Mouse (Mus musculus): ENCODE results near the gene Pacs2. TPM values are rescaled to one million over a fixed set of nuclear protein-coding genes. Genes with fewer than 3 reads are reported as not detected.

Pacs2 gene
- polyA plus RNA-seq, 1 experiment from 2014 or later = 14.3 TPM

- Histone ChIP-seq H3K27me3 (replicated peaks; ENCODE audit: low read depth, poor library complexity, severe bottlenecking) (no peaks in the 10 kb centered on the region), H3K36me3 (replicated peaks) (peaks cover 78% of the 10 kb centered on the region), H3K4me3 (no peak overlapping the region), H3K4me1 (peaks cover 41% of the 10 kb centered on the region), H3K9me3 (peaks cover 6% of the 10 kb centered on the region; the same call in 1 of the 2 replicates), H3K27ac (replicated peaks) (no peak overlapping the region)
- WGBS = 67% methylated on average over 6 of the region's 6 CpGs
- peak; percentile 59 for DNase-seq (ENCODE audit: low spot score)
Observed at GRCm38 (mm10) chr12:113102461-113102860, 88.2 kb downstream of the Pacs2 start.

DNA sequence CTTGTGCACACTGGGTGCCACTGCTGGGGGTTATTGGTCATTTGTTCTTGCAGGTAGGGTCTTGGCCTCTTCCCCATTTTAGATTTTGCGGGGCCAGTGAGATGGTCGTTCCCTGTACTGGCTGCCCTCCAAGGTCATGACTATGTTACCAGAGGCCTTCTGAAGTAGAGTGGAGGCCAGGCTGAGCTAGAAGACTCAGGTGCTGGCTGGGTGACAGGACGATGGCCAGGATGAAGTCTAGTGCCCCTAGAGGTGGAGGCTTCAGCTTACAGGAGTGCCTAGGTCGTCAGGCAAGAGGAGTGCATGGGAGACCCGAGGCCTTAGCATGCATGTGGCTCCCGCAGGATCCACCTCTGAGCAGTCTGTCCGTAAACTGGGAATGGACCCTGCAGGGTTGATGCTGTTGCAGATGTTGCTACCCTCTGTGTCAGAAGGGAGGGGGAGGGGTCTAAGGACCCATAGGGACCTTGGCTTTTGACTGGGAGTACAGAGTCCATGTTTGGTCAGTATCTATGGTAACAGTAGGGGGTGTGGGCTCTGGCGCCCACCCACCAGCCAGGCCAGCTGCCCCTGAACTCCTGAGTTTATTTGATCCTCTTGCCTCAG is 89.6 kb downstream of the Pacs2 start:
- Histone ChIP-seq H3K27ac (replicated peaks) (no peak overlapping the region), H3K9me3 (peaks cover 6% of the 10 kb centered on the region; the same call in 1 of the 2 replicates), H3K36me3 (replicated peaks) (peaks cover 87% of the 10 kb centered on the region), H3K4me3 (no peak overlapping the region), H3K4me1 (peaks cover 37% of the 10 kb centered on the region), H3K27me3 (replicated peaks; ENCODE audit: low read depth, poor library complexity, severe bottlenecking) (no peaks in the 10 kb centered on the region)
- DNase-seq (ENCODE audit: low spot score) = no peak
- 88% methylated on average over 8 of the region's 8 CpGs for WGBS

GRCm38 (mm10) chr12:113106386-113106785 is 92.1 kb downstream of the Pacs2 start:
- H3K27me3 ChIP-seq (replicated peaks; ENCODE audit: low read depth, poor library complexity, severe bottlenecking) = no peaks in the 10 kb centered on the region
- no peak overlapping the region for H3K4me3 ChIP-seq
- H3K27ac ChIP-seq (replicated peaks) = no peak overlapping the region
- DNase-seq (ENCODE audit: low spot score) = no peak
- WGBS = 93% methylated on average over 6 of the region's 6 CpGs
- H3K4me1 ChIP-seq = peaks cover 14% of the 10 kb centered on the region
- peaks cover 6% of the 10 kb centered on the region; the same call in 1 of the 2 replicates for H3K9me3 ChIP-seq
- H3K36me3 ChIP-seq (replicated peaks) = peaks cover 79% of the 10 kb centered on the region

GRCm38 (mm10) chr12:113107431-113108124 is 93.3 kb downstream of the Pacs2 start:
- Histone ChIP-seq H3K27ac (replicated peaks) (no peak overlapping the region), H3K9me3 (peaks cover 6% of the 10 kb centered on the region; the same call in 1 of the 2 replicates), H3K4me3 (no peak overlapping the region), H3K36me3 (replicated peaks) (peaks cover 79% of the 10 kb centered on the region), H3K4me1 (peaks cover 10% of the 10 kb centered on the region), H3K27me3 (replicated peaks; ENCODE audit: low read depth, poor library complexity, severe bottlenecking) (no peaks in the 10 kb centered on the region)
- DNase-seq (ENCODE audit: low spot score) = no peak
- 88% methylated on average over 4 of the region's 4 CpGs for WGBS

DNA sequence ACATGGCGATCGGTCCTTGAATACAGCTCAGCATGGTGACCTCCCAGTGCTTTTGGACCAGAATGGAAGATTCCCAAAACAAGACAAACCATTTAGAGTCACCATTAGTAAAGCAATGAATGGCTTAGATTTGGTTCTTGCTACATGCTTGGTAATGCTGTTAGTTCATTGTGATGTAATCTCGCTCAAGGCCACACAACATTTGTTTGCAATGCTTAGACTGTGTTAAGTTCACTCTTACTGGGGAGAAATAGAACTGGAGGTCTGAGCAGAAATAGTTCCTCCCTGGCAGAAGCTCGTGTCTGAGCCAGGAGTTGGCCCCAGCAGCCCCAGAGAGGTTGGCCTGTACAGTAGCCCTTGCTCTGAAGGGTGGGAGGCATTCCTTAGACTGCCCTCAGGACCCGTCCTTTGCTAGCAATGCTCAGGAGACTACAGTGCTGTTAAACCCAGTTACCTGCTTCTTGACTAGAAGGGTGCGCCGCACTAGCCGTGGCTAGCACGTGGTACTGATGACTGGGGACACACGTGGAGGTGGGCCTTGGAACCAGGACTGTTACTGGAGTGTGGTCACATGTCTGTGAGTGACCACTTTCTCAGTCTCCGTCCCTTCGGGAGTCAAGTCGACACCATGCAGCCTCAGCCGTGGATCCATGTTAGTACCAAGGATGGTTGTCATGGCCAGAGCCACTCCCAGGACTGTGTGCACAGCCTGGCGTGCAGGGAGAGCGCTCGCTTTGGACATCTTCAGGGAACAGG is 94.4 kb downstream of the Pacs2 start:
- WGBS = 86% methylated on average over 17 of the region's 17 CpGs
- Histone ChIP-seq H3K27ac (replicated peaks) (no peak overlapping the region), H3K9me3 (peaks cover 6% of the 10 kb centered on the region; the same call in 1 of the 2 replicates), H3K36me3 (replicated peaks) (peaks cover 79% of the 10 kb centered on the region), H3K4me3 (no peak overlapping the region), H3K4me1 (peaks cover 6% of the 10 kb centered on the region), H3K27me3 (replicated peaks; ENCODE audit: low read depth, poor library complexity, severe bottlenecking) (no peaks in the 10 kb centered on the region)
- DNase-seq (ENCODE audit: low spot score) = no peak

DNA sequence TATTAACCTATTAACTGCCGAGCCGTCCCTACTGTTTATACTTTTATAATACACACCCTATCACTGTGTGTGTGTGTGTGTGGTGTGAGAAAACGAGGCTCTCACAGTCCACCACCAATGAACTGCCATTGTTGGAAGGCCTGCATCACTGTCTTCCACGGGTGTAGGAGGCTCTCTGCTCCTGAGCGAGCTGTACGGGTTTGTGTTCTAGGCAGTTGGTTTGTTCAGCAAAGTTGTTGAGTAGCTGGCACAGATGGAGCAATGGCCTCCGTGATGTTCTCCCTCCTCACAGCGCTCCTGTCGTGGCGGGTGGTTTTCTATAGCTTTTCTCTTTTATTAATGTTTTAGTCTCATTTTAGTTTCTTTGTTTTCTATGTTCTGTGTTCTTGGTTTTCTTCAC is 95.5 kb downstream of the Pacs2 start:
- peaks cover 6% of the 10 kb centered on the region; the same call in 1 of the 2 replicates for H3K9me3 ChIP-seq
- H3K4me1 ChIP-seq = 0 out of 2 replicates have a peak, but pooled peaks cover 3% of the 10 kb centered on the region
- DNase-seq (ENCODE audit: low spot score) = no peak
- H3K27ac ChIP-seq (replicated peaks) = no peak overlapping the region
- H3K36me3 ChIP-seq (replicated peaks) = peaks cover 79% of the 10 kb centered on the region
- H3K27me3 ChIP-seq (replicated peaks; ENCODE audit: low read depth, poor library complexity, severe bottlenecking) = no peaks in the 10 kb centered on the region
- no peak overlapping the region for H3K4me3 ChIP-seq
- WGBS = 90% methylated on average over 10 of the region's 10 CpGs

- Histone ChIP-seq H3K27ac (replicated peaks) (no peak overlapping the region), H3K9me3 (no peaks in the 10 kb centered on the region), H3K4me1 (no peaks in the 10 kb centered on the region), H3K36me3 (replicated peaks) (peaks cover 89% of the 10 kb centered on the region), H3K27me3 (replicated peaks; ENCODE audit: low read depth, poor library complexity, severe bottlenecking) (no peaks in the 10 kb centered on the region), H3K4me3 (no peak overlapping the region)
- no peak for DNase-seq (ENCODE audit: low spot score)
- 92% methylated on average over 4 of the region's 4 CpGs for WGBS
Observed at GRCm38 (mm10) chr12:113114141-113114540, 99.8 kb downstream of the Pacs2 start.

GRCm38 (mm10) chr12:113114856-113115538 is 100.7 kb downstream of the Pacs2 start:
- no peak overlapping the region for H3K27ac ChIP-seq (replicated peaks)
- no peaks in the 10 kb centered on the region for H3K27me3 ChIP-seq (replicated peaks; ENCODE audit: low read depth, poor library complexity, severe bottlenecking)
- no peaks in the 10 kb centered on the region for H3K9me3 ChIP-seq
- DNase-seq (ENCODE audit: low spot score) = no peak
- H3K4me1 ChIP-seq = no peaks in the 10 kb centered on the region
- peaks cover 90% of the 10 kb centered on the region for H3K36me3 ChIP-seq (replicated peaks)
- no peak overlapping the region for H3K4me3 ChIP-seq
- 87% methylated on average over 16 of the region's 16 CpGs for WGBS

DNA sequence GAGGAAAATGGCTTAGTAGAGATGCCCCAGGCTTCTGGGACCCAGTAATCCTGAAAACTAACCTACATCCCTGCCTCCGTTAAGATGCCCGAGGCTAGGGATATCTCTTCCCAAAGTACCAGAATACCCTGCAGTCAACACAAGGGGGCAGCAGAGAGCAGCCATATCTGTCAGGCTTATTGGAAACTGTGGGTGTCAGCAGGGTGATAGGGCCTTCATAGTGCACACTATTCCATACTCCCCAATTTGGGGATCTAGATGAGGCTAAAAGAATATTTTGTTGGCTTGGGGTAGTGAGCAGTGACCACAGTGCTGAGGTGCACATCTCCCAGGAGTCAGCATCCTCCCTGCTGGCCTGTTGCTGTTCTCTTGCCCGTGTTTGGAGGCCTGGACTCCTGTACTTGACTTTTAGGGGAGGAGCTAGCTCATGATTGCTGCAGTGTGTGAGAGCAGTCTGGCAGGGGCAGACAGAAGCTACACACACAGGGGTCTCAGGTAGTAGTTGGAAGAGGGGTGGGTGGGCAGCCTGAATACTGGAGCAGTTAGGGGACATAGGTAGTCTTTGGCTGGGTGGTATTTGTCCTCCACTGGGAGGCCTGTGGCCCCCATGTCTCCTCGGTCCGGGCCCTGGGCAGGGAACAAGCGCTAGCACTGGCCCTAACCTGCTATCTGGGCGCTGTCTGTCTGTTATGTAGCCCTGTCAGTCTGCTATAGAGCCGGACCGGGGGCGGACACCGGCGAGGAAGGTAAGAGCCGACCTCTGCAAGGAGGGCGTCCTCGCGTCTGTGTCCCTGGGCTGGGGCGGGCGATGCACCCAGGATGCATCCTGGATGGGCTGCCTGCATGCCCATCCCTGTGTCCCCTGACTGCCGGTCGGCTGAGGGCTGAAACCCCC is 105.5 kb downstream of the Pacs2 start:
- H3K4me3 ChIP-seq = no peak overlapping the region
- H3K9me3 ChIP-seq = no peaks in the 10 kb centered on the region
- H3K4me1 ChIP-seq = no peaks in the 10 kb centered on the region
- H3K27me3 ChIP-seq (replicated peaks; ENCODE audit: low read depth, poor library complexity, severe bottlenecking) = no peaks in the 10 kb centered on the region
- peaks cover 98% of the 10 kb centered on the region for H3K36me3 ChIP-seq (replicated peaks)
- H3K27ac ChIP-seq (replicated peaks) = no peak overlapping the region
- peak; percentile 81 for DNase-seq (ENCODE audit: low spot score)
- WGBS = 88% methylated on average over 20 of the region's 20 CpGs
